Mouse (Mus musculus) embryonic facial prominence, embryonic 13.5 days (tissue): ENCODE measurements around the gene Fgd6. TPM values are rescaled to one million over a fixed set of nuclear protein-coding genes. Genes with fewer than 3 reads are reported as not detected.

ENCODE experiments used
- ATAC-seq: fragments of 200-750 bp; cut with Nextera tagmentation; 2 replicates; pipeline ENCODE4 v1.8.0; 2017; ENCODE audit warnings: low read depth; ENCODE audit not compliant: insufficient number of reproducible peaks, insufficient read depth, low FRiP score, low TSS enrichment
- H3K27ac ChIP-seq: fragments of 300-500 bp; sonication (generic); 2 replicates; pipeline ENCODE4 v1.5.1; 2015; ENCODE audit warnings: moderate library complexity, mild to moderate bottlenecking, inconsistent platforms
- H3K27me3 ChIP-seq: fragments of 300-500 bp; sonication (generic); 2 replicates; pipeline ENCODE4 v1.6.1; 2015; ENCODE audit warnings: mild to moderate bottlenecking, inconsistent platforms
- H3K36me3 ChIP-seq: fragments of 300-500 bp; sonication (generic); 2 replicates; pipeline ENCODE4 v1.6.1; 2015; ENCODE audit warnings: mild to moderate bottlenecking, inconsistent platforms
- H3K4me1 ChIP-seq: fragments of 300-500 bp; sonication (generic); 2 replicates; pipeline ENCODE4 v1.6.1; 2015; ENCODE audit warnings: inconsistent platforms
- H3K4me2 ChIP-seq: fragments of 300-500 bp; sonication (generic); 2 replicates; pipeline ENCODE4 v1.6.1; 2015; ENCODE audit warnings: moderate library complexity, mild to moderate bottlenecking, inconsistent platforms
- H3K4me3 ChIP-seq: fragments of 300-500 bp; sonication (generic); 2 replicates; pipeline ENCODE4 v1.5.1; 2015; ENCODE audit warnings: mild to moderate bottlenecking, inconsistent platforms
- H3K9ac ChIP-seq: fragments of 300-500 bp; sonication (generic); 2 replicates; pipeline ENCODE4 v1.6.1; 2015; ENCODE audit warnings: mild to moderate bottlenecking, inconsistent platforms
- H3K9me3 ChIP-seq: fragments of 300-500 bp; sonication (generic); 2 replicates; pipeline ENCODE4 v1.6.1; 2016; ENCODE audit warnings: inconsistent platforms
- WGBS: fragments of 180-500 bp; shearing (Covaris S2); methylation state at CpG from one replicate; pipeline ENCODE4 v1.1.7; 2015; ENCODE audit warnings: mixed read lengths; 5-methylcytosine and 5-hydroxymethylcytosine counted together
- polyA plus RNA-seq: library from polyadenylated mRNA; unstranded; fragments of >200 nt; fragmentation: Nextera tagmentation; extraction: Ambion mirVana; gene quantifications from 2 replicates; pipeline ENCODE4 v1.2.1, GENCODE M21; 2015

Gene Fgd6
- polyA plus RNA-seq, 1 experiment from 2014 or later: 3.2 TPM

DNA sequence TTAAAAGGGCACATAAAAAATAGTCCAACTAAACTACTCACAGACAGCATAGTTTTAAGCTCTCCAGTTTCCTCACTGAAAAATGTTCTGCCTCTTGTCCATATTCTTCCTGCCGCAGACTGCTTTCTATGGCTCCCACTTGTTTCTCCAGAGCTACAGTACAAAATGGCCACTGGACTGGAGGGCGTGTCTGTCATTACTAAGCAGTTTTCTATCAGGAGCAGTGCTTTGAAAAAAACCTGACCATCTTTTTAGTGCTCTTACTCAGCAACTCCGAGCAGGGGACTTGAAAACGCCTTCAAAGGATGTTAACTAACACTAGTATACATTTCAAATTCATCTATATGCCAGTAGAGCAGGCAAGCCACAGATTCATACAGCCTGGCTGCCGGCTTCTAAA is 15.2 kb upstream of the Fgd6 start:
- no peak for ATAC-seq
- Histone ChIP-seq H3K27me3 (no peaks in the 10 kb centered on the region), H3K9me3 (no peaks in the 10 kb centered on the region), H3K4me1 (peaks cover 18% of the 10 kb centered on the region), H3K36me3 (peaks cover 15% of the 10 kb centered on the region; the same call in 1 of the 2 replicates), H3K4me2 (no peak overlapping the region), H3K4me3 (no peak overlapping the region), H3K9ac (no peak overlapping the region), H3K27ac (no peak overlapping the region)
- 68% methylated on average over 5 of the region's 5 CpGs for WGBS

- no peak for ATAC-seq
- Histone ChIP-seq H3K4me1 (peaks cover 18% of the 10 kb centered on the region), H3K36me3 (peaks cover 18% of the 10 kb centered on the region; the same call in 1 of the 2 replicates), H3K27ac (no peak overlapping the region), H3K9me3 (no peaks in the 10 kb centered on the region), H3K4me3 (no peak overlapping the region), H3K27me3 (no peaks in the 10 kb centered on the region), H3K9ac (no peak overlapping the region), H3K4me2 (no peak overlapping the region)
- WGBS: 90% methylated on average over 4 of the region's 4 CpGs
Observed at GRCm38 (mm10) chr10:94021059-94021458, 14.7 kb upstream of the Fgd6 start.

- peaks cover 27% of the 10 kb centered on the region for H3K36me3 ChIP-seq
- no peak for ATAC-seq
- no peaks in the 10 kb centered on the region for H3K9me3 ChIP-seq
- H3K4me3 ChIP-seq: no peak overlapping the region
- H3K4me2 ChIP-seq: no peak overlapping the region
- peaks cover 6% of the 10 kb centered on the region for H3K4me1 ChIP-seq
- H3K27ac ChIP-seq: no peak overlapping the region
- H3K27me3 ChIP-seq: no peaks in the 10 kb centered on the region
- H3K9ac ChIP-seq: no peak overlapping the region
- 94% methylated on average over 8 of the region's 8 CpGs for whole genome bisulfite sequencing
Observed at GRCm38 (mm10) chr10:94025079-94025478, 10.7 kb upstream of the Fgd6 start.

- Histone ChIP-seq H3K4me1 (peaks cover 5% of the 10 kb centered on the region; the same call in 1 of the 2 replicates), H3K4me3 (no peak overlapping the region), H3K36me3 (peaks cover 33% of the 10 kb centered on the region), H3K27me3 (no peaks in the 10 kb centered on the region), H3K4me2 (no peak overlapping the region), H3K9ac (no peak overlapping the region), H3K27ac (no peak overlapping the region), H3K9me3 (no peaks in the 10 kb centered on the region)
- no peak for ATAC-seq
- WGBS: 84% methylated on average over 6 of the region's 6 CpGs
Observed at GRCm38 (mm10) chr10:94028493-94028892, 7.3 kb upstream of the Fgd6 start.

DNA sequence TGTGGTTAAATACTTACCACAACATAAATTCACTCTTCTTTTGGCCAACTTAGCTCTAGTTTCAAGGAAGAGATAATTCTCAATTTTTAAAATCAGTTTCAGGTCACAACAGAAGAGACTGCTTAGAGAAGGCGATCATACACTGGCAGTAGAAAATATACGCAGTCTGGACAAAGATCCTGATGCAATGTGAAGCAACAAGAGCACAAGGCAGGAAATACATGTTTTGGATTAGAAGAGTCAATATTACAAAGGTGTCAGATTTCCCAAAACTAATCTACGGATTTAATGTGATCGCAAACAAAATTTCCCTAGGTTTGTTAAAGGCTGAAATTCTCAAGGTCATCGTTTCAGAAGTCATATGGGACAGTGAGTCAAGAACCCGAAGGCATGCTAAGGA is 4.6 kb upstream of the Fgd6 start:
- WGBS: 78% methylated on average over 6 of the region's 6 CpGs
- Histone ChIP-seq H3K4me2 (no peak overlapping the region), H3K4me3 (no peak overlapping the region), H3K9me3 (no peaks in the 10 kb centered on the region), H3K9ac (no peak overlapping the region), H3K36me3 (peaks cover 15% of the 10 kb centered on the region), H3K27me3 (no peaks in the 10 kb centered on the region), H3K27ac (no peak overlapping the region), H3K4me1 (peaks cover 16% of the 10 kb centered on the region)
- ATAC-seq: no peak

- Histone ChIP-seq H3K9ac (peak overlapping the region; percentile 88), H3K4me2 (peak overlapping the region; percentile 76), H3K4me1 (peaks cover 19% of the 10 kb centered on the region), H3K9me3 (no peaks in the 10 kb centered on the region), H3K27me3 (no peaks in the 10 kb centered on the region), H3K27ac (0 out of 2 replicates have a peak overlapping the region, but pooled peaks have one; percentile 1), H3K36me3 (0 out of 2 replicates have a peak, but pooled peaks cover 5% of the 10 kb centered on the region), H3K4me3 (peak overlapping the region; percentile 90)
- WGBS: 1% methylated on average over 30 of the region's 30 CpGs
- ATAC-seq: peak; percentile 74
Observed at GRCm38 (mm10) chr10:94034876-94035657, 734 bp upstream of the Fgd6 start.

DNA sequence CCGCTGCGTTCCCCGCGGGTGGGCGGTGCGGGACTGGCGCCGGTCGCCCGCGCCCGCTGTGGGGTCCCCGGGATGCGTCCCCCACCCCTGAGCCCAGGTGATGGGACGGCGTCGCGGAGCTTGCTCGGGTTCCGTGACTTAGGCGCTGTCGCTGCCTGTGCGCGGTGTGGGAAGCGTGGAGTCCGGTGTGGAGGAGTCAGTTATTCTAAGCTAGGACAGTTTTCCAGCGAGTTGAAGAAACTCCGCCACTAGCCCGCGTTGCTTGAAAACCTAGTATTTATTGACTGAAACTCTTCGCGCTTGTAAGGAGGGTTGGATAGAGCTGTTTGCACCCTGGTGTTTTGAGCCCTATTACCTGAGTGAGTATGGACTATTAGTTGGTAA is 566 bp downstream of the Fgd6 start:
- no peaks in the 10 kb centered on the region for H3K9me3 ChIP-seq

GRCm38 (mm10) chr10:94037196-94037595 is 1.4 kb downstream of the Fgd6 start:
- peak overlapping the region; percentile 90 for H3K4me3 ChIP-seq
- H3K9ac ChIP-seq: no peak overlapping the region
- H3K27me3 ChIP-seq: no peaks in the 10 kb centered on the region
- no peak for ATAC-seq
- H3K27ac ChIP-seq: no peak overlapping the region
- no peaks in the 10 kb centered on the region for H3K36me3 ChIP-seq
- H3K9me3 ChIP-seq: no peaks in the 10 kb centered on the region
- 36% methylated on average over 9 of the region's 9 CpGs for WGBS
- peaks cover 19% of the 10 kb centered on the region for H3K4me1 ChIP-seq
- peak overlapping the region; percentile 69 for H3K4me2 ChIP-seq

More for the DNA sequence above, 566 bp downstream of the Fgd6 start:
- Histone ChIP-seq H3K36me3 (no peaks in the 10 kb centered on the region), H3K4me1 (peaks cover 19% of the 10 kb centered on the region), H3K9ac (peak overlapping the region; percentile 86), H3K4me3 (peak overlapping the region; percentile 90), H3K27ac (peak overlapping the region; percentile 69), H3K4me2 (peak overlapping the region; percentile 69), H3K27me3 (no peaks in the 10 kb centered on the region)
- WGBS: under 1% methylated on average over 32 of the region's 32 CpGs
- no peak; the same call in 1 of the 2 replicates for ATAC-seq

DNA sequence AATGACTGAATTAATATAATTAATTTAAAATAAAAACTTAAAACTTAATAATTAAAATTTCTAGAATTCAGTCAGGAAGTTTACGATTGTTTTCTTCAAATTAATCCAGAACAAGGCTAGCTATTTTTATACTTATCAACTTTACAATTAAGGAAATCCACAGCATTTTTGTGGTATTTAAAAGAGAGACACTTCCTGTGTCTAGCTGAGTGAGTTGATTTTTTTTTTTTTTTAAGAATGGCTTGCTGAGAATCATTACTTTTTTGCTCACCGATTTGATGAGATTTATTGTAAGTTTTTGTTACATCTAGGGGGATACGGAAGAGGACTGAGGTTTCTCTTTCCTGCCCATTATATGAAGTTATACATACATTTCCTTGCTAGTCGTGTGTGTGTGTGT is 1.8 kb downstream of the Fgd6 start:
- Histone ChIP-seq H3K9ac (no peak overlapping the region), H3K4me3 (no peak overlapping the region), H3K36me3 (no peaks in the 10 kb centered on the region), H3K27ac (no peak overlapping the region), H3K4me2 (peak overlapping the region; percentile 69), H3K27me3 (no peaks in the 10 kb centered on the region), H3K4me1 (peaks cover 19% of the 10 kb centered on the region), H3K9me3 (no peaks in the 10 kb centered on the region)
- 78% methylated on average over 4 of the region's 4 CpGs for WGBS
- ATAC-seq: no peak

DNA sequence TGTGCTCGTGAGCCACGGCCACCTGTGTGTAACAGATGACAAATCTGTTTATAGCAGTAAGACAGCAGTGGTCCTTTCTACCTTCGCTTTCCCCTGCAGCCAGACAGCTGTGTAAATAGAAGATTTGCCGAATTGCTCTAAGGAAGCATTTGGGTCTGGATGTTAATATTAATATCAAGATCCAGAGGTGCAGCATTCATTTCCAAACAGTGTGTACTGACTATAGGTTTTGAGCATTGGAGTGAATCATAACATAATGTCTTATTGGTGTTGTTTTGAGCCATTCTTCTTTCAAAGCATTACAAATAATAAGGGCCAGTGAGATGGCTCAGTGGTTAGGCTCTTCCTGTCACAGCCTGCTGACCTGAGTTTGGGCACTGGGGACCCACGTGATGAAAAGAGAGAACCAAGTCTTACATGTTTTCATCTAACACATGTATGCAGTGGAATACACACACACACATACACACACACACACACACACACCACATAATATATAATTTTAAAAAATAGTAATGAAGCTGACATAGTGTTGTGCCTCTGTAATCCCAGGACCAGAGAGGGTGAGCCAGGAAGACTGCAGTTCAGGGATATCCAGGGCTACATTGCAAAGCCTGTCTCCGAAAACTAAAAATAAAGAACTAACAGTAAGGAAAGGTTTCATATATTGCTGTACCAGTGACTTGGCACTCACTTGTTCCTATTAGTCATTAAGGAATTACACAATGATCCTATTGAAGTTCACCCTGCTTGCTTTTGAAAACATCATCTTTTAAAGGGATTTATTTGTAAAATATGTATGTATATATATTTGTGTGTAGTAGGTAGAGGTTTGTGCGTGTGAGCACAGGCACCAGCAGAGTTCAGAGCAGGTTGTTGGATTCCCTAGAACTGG is 2.8 kb downstream of the Fgd6 start:
- 75% methylated on average over 7 of the region's 7 CpGs for WGBS
- no peak overlapping the region for H3K4me2 ChIP-seq
- no peak overlapping the region for H3K27ac ChIP-seq
- H3K9me3 ChIP-seq: no peaks in the 10 kb centered on the region
- no peak overlapping the region for H3K4me3 ChIP-seq
- no peak overlapping the region for H3K9ac ChIP-seq
- no peaks in the 10 kb centered on the region for H3K27me3 ChIP-seq
- no peaks in the 10 kb centered on the region for H3K36me3 ChIP-seq
- no peak for ATAC-seq
- peaks cover 14% of the 10 kb centered on the region for H3K4me1 ChIP-seq

DNA sequence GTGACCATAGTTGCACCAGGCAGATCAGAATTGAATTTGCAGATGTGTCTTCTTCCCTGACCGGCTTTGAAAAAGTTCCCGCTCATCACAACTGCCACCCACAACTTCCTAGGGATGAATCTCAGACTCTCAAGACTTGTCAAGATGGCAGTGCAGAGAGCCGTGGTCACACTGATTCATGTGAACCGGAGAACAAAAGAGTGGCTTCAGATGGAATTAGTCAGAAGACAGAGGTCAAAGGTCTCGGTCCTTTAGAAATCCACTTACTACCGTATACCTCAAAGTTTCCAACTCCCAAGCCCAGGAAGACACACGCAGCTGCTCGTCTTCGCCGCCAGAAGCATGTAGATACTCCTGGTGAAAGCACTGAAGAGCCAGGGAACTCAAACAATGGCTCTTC is 8.1 kb downstream of the Fgd6 start:
- H3K4me1 ChIP-seq: peaks cover 7% of the 10 kb centered on the region; the same call in 1 of the 2 replicates
- H3K27ac ChIP-seq: no peak overlapping the region
- peaks cover 24% of the 10 kb centered on the region for H3K36me3 ChIP-seq
- no peak overlapping the region for H3K4me2 ChIP-seq
- no peak overlapping the region for H3K4me3 ChIP-seq
- no peak for ATAC-seq
- no peak overlapping the region for H3K9ac ChIP-seq
- H3K27me3 ChIP-seq: no peaks in the 10 kb centered on the region
- 61% methylated on average over 10 of the region's 10 CpGs for WGBS
- H3K9me3 ChIP-seq: no peaks in the 10 kb centered on the region
